Mouse (Mus musculus): ENCODE measurements around the gene Foxs1. TPM values are rescaled to one million over a fixed set of nuclear protein-coding genes. Genes with fewer than 3 reads are reported as not detected.

Gene Foxs1
- polyA plus RNA-seq, 1 experiment from 2014 or later = 2.6 TPM

- DNase-seq (ENCODE audit: low spot score, missing footprints) (no peak), ATAC-seq (ENCODE audit: low FRiP score) (no peak)
- no peaks in the 10 kb centered on the region for H3K9me3 ChIP-seq (ENCODE audit: control insufficient read depth, low read length)
- H3K4me3 ChIP-seq (ENCODE audit: low read depth, low read length) = no peak overlapping the region
- no peaks in the 10 kb centered on the region; the same call in 1 of the 2 replicates for H3K27me3 ChIP-seq (ENCODE audit: control insufficient read depth, insufficient read depth, low read length)
- H3K9ac ChIP-seq (ENCODE audit: low read length) = no peak overlapping the region
- 81% methylated on average over 12 of the region's 12 CpGs for WGBS
- H3K36me3 ChIP-seq (ENCODE audit: control insufficient read depth, insufficient read depth, low read length) = no peaks in the 10 kb centered on the region
- H3K4me2 ChIP-seq = no peak overlapping the region
- H3K4me1 ChIP-seq (ENCODE audit: control insufficient read depth, insufficient read depth, low read length) = no peaks in the 10 kb centered on the region
- no peak overlapping the region for H3K27ac ChIP-seq (ENCODE audit: low read depth, low read length)
These were observed 1.4 kb downstream of the Foxs1 start for GRCm38 (mm10) chr2:152931456-152932160.

- H3K27ac ChIP-seq (ENCODE audit: low read depth, low read length) = no peak overlapping the region
- no peak overlapping the region for H3K9ac ChIP-seq (ENCODE audit: low read length)
- 31% methylated on average over 2 of the region's 2 CpGs for WGBS
These were observed 2.7 kb downstream of the Foxs1 start for GRCm38 (mm10) chr2:152930276-152930675.

GRCm38 (mm10) chr2:152928988-152929370 is 4.0 kb downstream of the Foxs1 start:
- Histone ChIP-seq H3K4me2 (no peak overlapping the region), H3K4me3 (ENCODE audit: low read depth, low read length) (no peak overlapping the region), H3K9me3 (ENCODE audit: control insufficient read depth, low read length) (no peaks in the 10 kb centered on the region), H3K9ac (ENCODE audit: low read length) (no peak overlapping the region), H3K36me3 (ENCODE audit: control insufficient read depth, insufficient read depth, low read length) (no peaks in the 10 kb centered on the region), H3K4me1 (ENCODE audit: control insufficient read depth, insufficient read depth, low read length) (peaks cover 2% of the 10 kb centered on the region; the same call in 1 of the 2 replicates), H3K27ac (ENCODE audit: low read depth, low read length) (no peak overlapping the region), H3K27me3 (ENCODE audit: control insufficient read depth, insufficient read depth, low read length) (no peaks in the 10 kb centered on the region; the same call in 1 of the 2 replicates)
- DNase-seq (ENCODE audit: low spot score, missing footprints) (no peak), ATAC-seq (ENCODE audit: low FRiP score) (no peak)
- WGBS = 75% methylated on average over 3 of the region's 3 CpGs

More at GRCm38 (mm10) chr2:152930276-152930675, 2.7 kb downstream of the Foxs1 start:
- H3K4me3 ChIP-seq (ENCODE audit: low read depth, low read length) = no peak overlapping the region
- ATAC-seq (ENCODE audit: low FRiP score) (no peak), DNase-seq (ENCODE audit: low spot score, missing footprints) (no peak)
- H3K9me3 ChIP-seq (ENCODE audit: control insufficient read depth, low read length) = no peaks in the 10 kb centered on the region
- no peaks in the 10 kb centered on the region for H3K4me1 ChIP-seq (ENCODE audit: control insufficient read depth, insufficient read depth, low read length)
- no peaks in the 10 kb centered on the region; the same call in 1 of the 2 replicates for H3K27me3 ChIP-seq (ENCODE audit: control insufficient read depth, insufficient read depth, low read length)
- H3K4me2 ChIP-seq = no peak overlapping the region
- no peaks in the 10 kb centered on the region for H3K36me3 ChIP-seq (ENCODE audit: control insufficient read depth, insufficient read depth, low read length)

- no peaks in the 10 kb centered on the region; the same call in 1 of the 2 replicates for H3K27me3 ChIP-seq (ENCODE audit: control insufficient read depth, insufficient read depth, low read length)
- H3K4me1 ChIP-seq (ENCODE audit: control insufficient read depth, insufficient read depth, low read length) = peaks cover 4% of the 10 kb centered on the region; the same call in 1 of the 2 replicates
- no peak overlapping the region for H3K27ac ChIP-seq (ENCODE audit: low read depth, low read length)
- H3K36me3 ChIP-seq (ENCODE audit: control insufficient read depth, insufficient read depth, low read length) = no peaks in the 10 kb centered on the region
- H3K9ac ChIP-seq (ENCODE audit: low read length) = no peak overlapping the region
- no peak for ATAC-seq (ENCODE audit: low FRiP score)
- no peak for DNase-seq (ENCODE audit: low spot score, missing footprints)
- no peak overlapping the region for H3K4me2 ChIP-seq
- no peak overlapping the region for H3K4me3 ChIP-seq (ENCODE audit: low read depth, low read length)
- 51% methylated on average over 14 of the region's 14 CpGs for WGBS
- H3K9me3 ChIP-seq (ENCODE audit: control insufficient read depth, low read length) = no peaks in the 10 kb centered on the region
These were observed 4.6 kb downstream of the Foxs1 start for GRCm38 (mm10) chr2:152928219-152928987.

- H3K27ac ChIP-seq (ENCODE audit: low read depth, low read length) = no peak overlapping the region
- no peaks in the 10 kb centered on the region for H3K36me3 ChIP-seq (ENCODE audit: control insufficient read depth, insufficient read depth, low read length)
- no peak overlapping the region for H3K4me2 ChIP-seq
- no peak overlapping the region for H3K4me3 ChIP-seq (ENCODE audit: low read depth, low read length)
- no peak overlapping the region for H3K9ac ChIP-seq (ENCODE audit: low read length)
- H3K4me1 ChIP-seq (ENCODE audit: control insufficient read depth, insufficient read depth, low read length) = peaks cover 4% of the 10 kb centered on the region; the same call in 1 of the 2 replicates
- no peaks in the 10 kb centered on the region; the same call in 1 of the 2 replicates for H3K27me3 ChIP-seq (ENCODE audit: control insufficient read depth, insufficient read depth, low read length)
- DNase-seq (ENCODE audit: low spot score, missing footprints) (no peak), ATAC-seq (ENCODE audit: low FRiP score) (no peak)
- WGBS = 70% methylated on average over 5 of the region's 5 CpGs
- H3K9me3 ChIP-seq (ENCODE audit: control insufficient read depth, low read length) = no peaks in the 10 kb centered on the region
These were observed 5.6 kb downstream of the Foxs1 start for GRCm38 (mm10) chr2:152927371-152927770.

- Histone ChIP-seq H3K4me2 (no peak overlapping the region), H3K4me3 (ENCODE audit: low read depth, low read length) (no peak overlapping the region), H3K4me1 (ENCODE audit: control insufficient read depth, insufficient read depth, low read length) (peaks cover 4% of the 10 kb centered on the region; the same call in 1 of the 2 replicates), H3K9ac (ENCODE audit: low read length) (no peak overlapping the region), H3K27ac (ENCODE audit: low read depth, low read length) (no peak overlapping the region), H3K36me3 (ENCODE audit: control insufficient read depth, insufficient read depth, low read length) (no peaks in the 10 kb centered on the region), H3K9me3 (ENCODE audit: control insufficient read depth, low read length) (no peaks in the 10 kb centered on the region), H3K27me3 (ENCODE audit: control insufficient read depth, insufficient read depth, low read length) (no peaks in the 10 kb centered on the region; the same call in 1 of the 2 replicates)
- WGBS = 76% methylated on average over 9 of the region's 9 CpGs
- DNase-seq (ENCODE audit: low spot score, missing footprints) (no peak), ATAC-seq (ENCODE audit: low FRiP score) (no peak)
These were observed 6.1 kb downstream of the Foxs1 start for GRCm38 (mm10) chr2:152926896-152927295.

GRCm38 (mm10) chr2:152925189-152925872 is 7.7 kb downstream of the Foxs1 start:
- WGBS = 69% methylated on average over 11 of the region's 11 CpGs
- no peaks in the 10 kb centered on the region for H3K9me3 ChIP-seq (ENCODE audit: control insufficient read depth, low read length)
- peaks cover 4% of the 10 kb centered on the region; the same call in 1 of the 2 replicates for H3K4me1 ChIP-seq (ENCODE audit: control insufficient read depth, insufficient read depth, low read length)
- no peak overlapping the region for H3K27ac ChIP-seq (ENCODE audit: low read depth, low read length)
- no peak overlapping the region for H3K4me2 ChIP-seq
- no peaks in the 10 kb centered on the region for H3K36me3 ChIP-seq (ENCODE audit: control insufficient read depth, insufficient read depth, low read length)
- ATAC-seq (ENCODE audit: low FRiP score) (no peak), DNase-seq (ENCODE audit: low spot score, missing footprints) (no peak)
- no peak overlapping the region for H3K9ac ChIP-seq (ENCODE audit: low read length)
- no peaks in the 10 kb centered on the region; the same call in 1 of the 2 replicates for H3K27me3 ChIP-seq (ENCODE audit: control insufficient read depth, insufficient read depth, low read length)
- no peak overlapping the region for H3K4me3 ChIP-seq (ENCODE audit: low read depth, low read length)

GRCm38 (mm10) chr2:152924543-152924942 is 8.5 kb downstream of the Foxs1 start:
- H3K4me1 ChIP-seq (ENCODE audit: control insufficient read depth, insufficient read depth, low read length) = peaks cover 4% of the 10 kb centered on the region; the same call in 1 of the 2 replicates

More at GRCm38 (mm10) chr2:152924543-152924942, 8.5 kb downstream of the Foxs1 start:
- Histone ChIP-seq H3K4me2 (no peak overlapping the region), H3K4me3 (ENCODE audit: low read depth, low read length) (no peak overlapping the region), H3K27ac (ENCODE audit: low read depth, low read length) (no peak overlapping the region), H3K36me3 (ENCODE audit: control insufficient read depth, insufficient read depth, low read length) (no peaks in the 10 kb centered on the region), H3K27me3 (ENCODE audit: control insufficient read depth, insufficient read depth, low read length) (no peaks in the 10 kb centered on the region; the same call in 1 of the 2 replicates), H3K9me3 (ENCODE audit: control insufficient read depth, low read length) (no peaks in the 10 kb centered on the region), H3K9ac (ENCODE audit: low read length) (no peak overlapping the region)
- 86% methylated on average over 5 of the region's 5 CpGs for WGBS
- ATAC-seq (ENCODE audit: low FRiP score) (no peak), DNase-seq (ENCODE audit: low spot score, missing footprints) (no peak)
